Mouse (Mus musculus) MEL (cell line): ENCODE data around the gene Insrr. TPM values are rescaled to one million over a fixed set of nuclear protein-coding genes. Genes with fewer than 3 reads are reported as not detected.

Experiments used
- polyA plus RNA-seq, 2 experiments: library from polyadenylated mRNA; stranded (reverse) in 1 of 2; unstranded in 1 of 2; fragments of >175 nt in 1 of 2; fragments of >200 nt in 1 of 2; gene quantifications; 2 replicates each; pipeline versions ENCODE4 v1.2.1 to v1.2.4; 2012; ENCODE audit warnings: low replicate concordance in 2 of 2, low read depth in 1 of 2; ENCODE audit not compliant: insufficient read length in 2 of 2, insufficient read depth in 1 of 2, missing spikeins in 1 of 2
- total RNA-seq: library from RNA; depleted of rRNA; stranded (reverse); fragments of 300-350 nt; gene quantifications from 2 replicates; pipeline ENCODE4 v1.2.3, GENCODE M21; 2012; rRNA removed

The Insrr gene
- total and polyA plus RNA-seq, 3 experiments = 0.77 to 3.7 TPM; not detected in 1

Other genes starting within 250 kb of the Insrr start
- gene Arhgef11, start 179.4 kb upstream of the Insrr start, total RNA-seq = 2.0 and 2.3 TPM in 2 replicates
- 1 to 10 TPM in 1 of 2 experiments, not detected in 1; 4.9 TPM for gene Arhgef11, start 179.4 kb upstream of the Insrr start, polyA plus RNA-seq
- gene Lrrc71, start 48.3 kb upstream of the Insrr start, total RNA-seq = 0.04 TPM in 1 of 2 replicates, not detected in the other
- gene Lrrc71, start 48.3 kb upstream of the Insrr start, polyA plus RNA-seq = not detected
- not detected in 2 replicates for gene Ntrk1, start 1.8 kb upstream of the Insrr start, total RNA-seq
- gene Ntrk1, start 1.8 kb upstream of the Insrr start, polyA plus RNA-seq = not detected
- 0.16 and 0.35 TPM in 2 replicates for gene Pear1, start 27.4 kb downstream of the Insrr start, total RNA-seq
- gene Pear1, start 27.4 kb downstream of the Insrr start, polyA plus RNA-seq = 1 to 10 TPM in 1 of 2 experiments, not detected in 1; 1.0 TPM
- gene Sh2d2a, start 49.8 kb downstream of the Insrr start, total RNA-seq = not detected in 2 replicates
- not detected for gene Sh2d2a, start 49.8 kb downstream of the Insrr start, polyA plus RNA-seq
- 43.2 and 47.0 TPM in 2 replicates for gene Prcc, start 88.7 kb downstream of the Insrr start, total RNA-seq
- gene Prcc, start 88.7 kb downstream of the Insrr start, polyA plus RNA-seq = 10 to 100 TPM in 1 of 2 experiments, not detected in 1; 65.9 TPM
- 505 and 519 TPM in 2 replicates for gene Hdgf, start 109.4 kb downstream of the Insrr start, total RNA-seq
- gene Hdgf, start 109.4 kb downstream of the Insrr start, polyA plus RNA-seq = 1,000 to 10,000 TPM in 1 of 2 experiments, 100 to 1,000 TPM in 1; 369 to 1,503 TPM
- 59.5 and 66.2 TPM in 2 replicates for gene Mrpl24, start 122.6 kb downstream of the Insrr start, total RNA-seq
- gene Mrpl24, start 122.6 kb downstream of the Insrr start, polyA plus RNA-seq = 10 to 100 TPM in 1 of 2 experiments, not detected in 1; 77.3 TPM
- 61.4 and 71.8 TPM in 2 replicates for gene Isg20l2, start 133.4 kb downstream of the Insrr start, total RNA-seq
- 10 to 100 TPM in 1 of 2 experiments, not detected in 1; 45.0 TPM for gene Isg20l2, start 133.4 kb downstream of the Insrr start, polyA plus RNA-seq
- 8.9 and 10.9 TPM in 2 replicates for gene Rrnad1, start 133.8 kb downstream of the Insrr start, total RNA-seq
- 10 to 100 TPM in 1 of 2 experiments, not detected in 1; 21.1 TPM for gene Rrnad1, start 133.8 kb downstream of the Insrr start, polyA plus RNA-seq
- gene Crabp2, start 151.7 kb downstream of the Insrr start, total RNA-seq = 0.23 and 0.29 TPM in 2 replicates
- 1 to 10 TPM in 1 of 2 experiments, not detected in 1; 1.2 TPM for gene Crabp2, start 151.7 kb downstream of the Insrr start, polyA plus RNA-seq
- not detected in 2 replicates for gene Nes, start 174.1 kb downstream of the Insrr start, total RNA-seq
- gene Nes, start 174.1 kb downstream of the Insrr start, polyA plus RNA-seq = under 1 TPM in 1 of 2 experiments, not detected in 1; 0.01 TPM
- not detected in 2 replicates for gene Bcan, start 203.3 kb downstream of the Insrr start, total RNA-seq
- not detected for gene Bcan, start 203.3 kb downstream of the Insrr start, polyA plus RNA-seq
- gene Hapln2, start 230.6 kb downstream of the Insrr start, total RNA-seq = not detected in 2 replicates
- not detected for gene Hapln2, start 230.6 kb downstream of the Insrr start, polyA plus RNA-seq
- gene Gpatch4, start 246.2 kb downstream of the Insrr start, total RNA-seq = 76.6 and 105 TPM in 2 replicates
- gene Gpatch4, start 246.2 kb downstream of the Insrr start, polyA plus RNA-seq = 100 to 1,000 TPM; 135 to 240 TPM